In genomic region chr19:6621023-6621422, GRCm38 (mm10) we compare ENCODE assay signal across 11 mouse cellular contexts.
"Had no signal": no experiment of that assay in that cellular context is flagged by ENCODE, and none has a peak within 500 bp of the region (broad histone marks: within the 10 kb centered on the region; RNA-seq: fewer than 3 reads in every experiment).

No protein-coding gene starts in this region.

- DNase-seq: kidney, postnatal 36 days; layer of hippocampus, postnatal 36 days; liver, embryonic 13.5 days; lung, adult 2 months; lung, postnatal 14 days; midbrain, embryonic 14.5 days; thymus, adult 18-20 months; thymus, postnatal 36 days had no signal

- H3K9ac ChIP-seq: liver, embryonic 13.5 days had no signal

- H3K36me3 ChIP-seq: liver, embryonic 13.5 days had no signal

- H3K4me1 ChIP-seq: liver, embryonic 13.5 days had no signal

- H3K9me3 ChIP-seq: liver, embryonic 13.5 days had no signal

- H3K27me3 ChIP-seq: liver, embryonic 13.5 days had no signal

- H3K27ac ChIP-seq: kidney, postnatal 0 days; left cerebral cortex, adult 2 months; liver, embryonic 13.5 days had no signal

- H3K4me2 ChIP-seq: liver, embryonic 13.5 days; midbrain, embryonic 11.5 days had no signal

- H3K4me3 ChIP-seq: left cerebral cortex, adult 2 months; liver, embryonic 13.5 days had no signal
